7 mouse cellular contexts compared by ENCODE assay signal in the genomic region with DNA sequence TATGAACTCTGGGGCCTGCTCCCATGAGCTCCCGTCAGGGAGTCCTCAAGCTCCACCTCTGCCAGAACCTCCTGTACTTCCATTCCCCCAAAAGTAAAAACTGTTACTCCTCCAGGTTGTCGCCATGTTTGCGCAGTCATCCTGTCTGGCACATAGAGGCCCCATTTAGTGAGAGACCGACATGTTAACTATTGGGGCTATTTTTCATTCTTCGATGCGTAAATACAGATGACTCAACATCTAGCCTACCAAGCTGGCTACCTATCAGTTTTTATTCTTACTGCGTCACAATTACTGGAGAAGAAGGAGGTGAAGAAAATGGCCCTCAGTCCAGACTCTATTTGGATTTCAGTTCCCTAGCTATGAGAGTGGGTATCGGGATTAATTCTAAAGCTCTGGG.
A peak's percentile ranks its signal among the peaks of the same experiment; 100 is the strongest.
DNase-seq lines count a peak whose midpoint lies in the region; ATAC-seq and TF ChIP-seq lines count a peak whose summit lies in the region.

No protein-coding gene starts in this region.

- no peaks in the 10 kb centered on the region for H3K36me3 ChIP-seq in lung, postnatal 0 days (ENCODE audit: insufficient read depth, low read length)
- H3K36me3 ChIP-seq in forebrain, embryonic 10.5 days (replicated peaks), result no peaks in the 10 kb centered on the region
- H3K36me3 ChIP-seq in limb, embryonic 10.5 days, result no peaks in the 10 kb centered on the region
- no peaks in the 10 kb centered on the region for H3K36me3 ChIP-seq in small intestine, adult 2 months (ENCODE audit: control insufficient read depth, insufficient read depth, low read length)

- peak overlapping the region; percentile 96 for H3K4me2 ChIP-seq in lung, postnatal 0 days (replicated peaks; ENCODE audit: low read depth, low read length)

- TF ChIP-seq EP300 in lung, postnatal 0 days (IDR thresholded peaks at IDR 0.05), result no peak

- H3K4me3 ChIP-seq in lung, postnatal 0 days (ENCODE audit: low read depth, low read length), result peak overlapping the region; percentile 68
- H3K4me3 ChIP-seq in forebrain, embryonic 10.5 days, result peak overlapping the region; percentile 78
- H3K4me3 ChIP-seq in limb, embryonic 10.5 days, result peak overlapping the region; percentile 80
- H3K4me3 ChIP-seq in small intestine, adult 2 months (ENCODE audit: low read depth, low read length), result peak overlapping the region; percentile 83

- no peak for ATAC-seq in lung, postnatal 0 days

- peaks cover 8% of the 10 kb centered on the region for H3K4me1 ChIP-seq in lung, postnatal 0 days (ENCODE audit: insufficient read depth, low read depth, low read length)
- peaks cover 44% of the 10 kb centered on the region for H3K4me1 ChIP-seq in forebrain, embryonic 10.5 days
- H3K4me1 ChIP-seq in limb, embryonic 10.5 days, result peaks cover 41% of the 10 kb centered on the region
- peaks cover 6% of the 10 kb centered on the region for H3K4me1 ChIP-seq in small intestine, adult 2 months (ENCODE audit: control insufficient read depth, insufficient read depth, insufficient read length, low read length)

- H3K9ac ChIP-seq in lung, postnatal 0 days (replicated peaks; ENCODE audit: low read depth), result no peak overlapping the region

- DNase-seq in lung, postnatal 0 days (ENCODE audit: low spot score), result no peak
- no peak for DNase-seq in lung, postnatal 10 days
- DNase-seq in forebrain, embryonic 10.5 days (ENCODE audit: extremely low spot score, low spot score), result no peak
- no peak for DNase-seq in limb, embryonic 10.5 days (ENCODE audit: low spot score)
- no peak for DNase-seq in adrenal gland, adult 2 months
- DNase-seq in right cerebral cortex, postnatal 10 days (ENCODE audit: low spot score in 2 of 2), result no peak

- H3K9me3 ChIP-seq in lung, postnatal 0 days (ENCODE audit: low read length), result no peaks in the 10 kb centered on the region
- H3K9me3 ChIP-seq in forebrain, embryonic 10.5 days, result no peaks in the 10 kb centered on the region
- no peaks in the 10 kb centered on the region for H3K9me3 ChIP-seq in limb, embryonic 10.5 days (replicated peaks)

- H3K27me3 ChIP-seq in lung, postnatal 0 days (replicated peaks; ENCODE audit: insufficient read depth, low read length), result peaks cover 23% of the 10 kb centered on the region
- H3K27me3 ChIP-seq in forebrain, embryonic 10.5 days (ENCODE audit: poor library complexity, severe bottlenecking), result peaks cover 69% of the 10 kb centered on the region
- peaks cover 67% of the 10 kb centered on the region for H3K27me3 ChIP-seq in limb, embryonic 10.5 days (ENCODE audit: low read depth, poor library complexity, severe bottlenecking)
- peaks cover 18% of the 10 kb centered on the region for H3K27me3 ChIP-seq in small intestine, adult 2 months (ENCODE audit: control insufficient read depth, insufficient read depth, low read length)

- TF ChIP-seq POLR2A in small intestine, adult 2 months (IDR thresholded peaks at IDR 0.05; ENCODE audit: low read depth, low read length), result no peak

- no peak for TF ChIP-seq CTCF in lung, postnatal 0 days (IDR thresholded peaks at IDR 0.05)
- TF ChIP-seq CTCF in small intestine, adult 2 months (IDR thresholded peaks at IDR 0.05; ENCODE audit: extremely low read depth, insufficient read length, insufficient replicate concordance, low read depth, low read length), result no peak

- H3K27ac ChIP-seq in lung, postnatal 0 days (ENCODE audit: low read length), result peak overlapping the region; percentile 11
- H3K27ac ChIP-seq in forebrain, embryonic 10.5 days, result no peak overlapping the region
- H3K27ac ChIP-seq in limb, embryonic 10.5 days, result no peak overlapping the region
- H3K27ac ChIP-seq in small intestine, adult 2 months (ENCODE audit: insufficient read depth, low read depth, low read length), result peak overlapping the region; percentile 86; the same call in 1 of the 2 replicates

- 76% methylated on average over 8 of the region's 8 CpGs for WGBS in lung, postnatal 0 days
- 73% methylated on average over 8 of the region's 8 CpGs for WGBS in forebrain, embryonic 10.5 days
- WGBS in limb, embryonic 10.5 days, result 73% methylated on average over 8 of the region's 8 CpGs
- 79% methylated on average over 8 of the region's 8 CpGs for WGBS in small intestine, adult 2 months

Comparison
In these comparisons a context has a peak if more than half of its experiments do, and no peak if none do; other contexts are left out.
1. H3K27ac ChIP-seq: peak in lung, postnatal 0 days (single experiment) and small intestine, adult 2 months (single experiment); none in forebrain, embryonic 10.5 days (single experiment) and limb, embryonic 10.5 days (single experiment).
2. Peak in every context shown above with its lines, with median percentiles within 50 percentile points of each other: H3K4me3 ChIP-seq.